Mouse (Mus musculus) lung, embryonic 16.5 days (tissue): Measurements from ENCODE around the gene Emc3. TPM values are rescaled to one million over a fixed set of nuclear protein-coding genes. Genes with fewer than 3 reads are reported as not detected.

Source experiments
- ATAC-seq: fragments of 200-750 bp; cut with Nextera tagmentation; 2 replicates; pipeline ENCODE4 v1.8.0; 2017; ENCODE audit warnings: low read depth, mild to moderate bottlenecking, moderate library complexity
- H3K27ac ChIP-seq: fragments of 300-500 bp; sonication (generic); 2 replicates; pipeline ENCODE4 v1.5.1; 2014; ENCODE audit warnings: mild to moderate bottlenecking, control low read depth, low read length
- H3K27me3 ChIP-seq: fragments of 300-500 bp; sonication (generic); 2 replicates; pipeline ENCODE4 v1.6.1; 2014; ENCODE audit warnings: low read depth, low read length, mixed read lengths; ENCODE audit not compliant: control insufficient read depth, insufficient read depth
- H3K36me3 ChIP-seq: fragments of 300-500 bp; sonication (generic); 2 replicates; pipeline ENCODE4 v1.6.1; 2014; ENCODE audit warnings: low read length; ENCODE audit not compliant: control insufficient read depth, insufficient read depth
- H3K4me1 ChIP-seq: fragments of 300-500 bp; sonication (generic); replicated peaks from 2 replicates; pipeline ENCODE4 v1.6.1; 2014; ENCODE audit warnings: low read length, mixed read lengths; ENCODE audit not compliant: control insufficient read depth, insufficient read depth
- H3K4me2 ChIP-seq: fragments of 300-500 bp; sonication (generic); 2 replicates; pipeline ENCODE4 v1.6.1; 2014; ENCODE audit warnings: low read depth, low read length, control low read depth
- H3K4me3 ChIP-seq: fragments of 300-500 bp; sonication (generic); 2 replicates; pipeline ENCODE4 v1.5.1; 2014; ENCODE audit warnings: mild to moderate bottlenecking, low read length, control low read depth
- H3K9ac ChIP-seq: fragments of 300-500 bp; sonication (generic); 2 replicates; pipeline ENCODE4 v1.6.1; 2014; ENCODE audit warnings: low read length, control low read depth
- H3K9me3 ChIP-seq: fragments of 300-500 bp; sonication (generic); 2 replicates; pipeline ENCODE4 v1.6.1; 2016; ENCODE audit warnings: low read length; ENCODE audit not compliant: control insufficient read depth
- WGBS: fragments of 180-500 bp; shearing (Covaris S2); extraction: QIAGEN DNeasy Blood & Tissue Kit; methylation state at CpG from one replicate; pipeline ENCODE4 v1.1.7; 2014; 5-methylcytosine and 5-hydroxymethylcytosine counted together
- polyA plus RNA-seq: library from polyadenylated mRNA; unstranded; fragments of >200 nt; fragmentation: Nextera tagmentation; extraction: Ambion mirVana; gene quantifications from 2 replicates; pipeline ENCODE4 v1.2.1, GENCODE M21; 2015

Emc3 gene
- polyA plus RNA-seq, 1 experiment from 2014 or later: 108 TPM

DNA sequence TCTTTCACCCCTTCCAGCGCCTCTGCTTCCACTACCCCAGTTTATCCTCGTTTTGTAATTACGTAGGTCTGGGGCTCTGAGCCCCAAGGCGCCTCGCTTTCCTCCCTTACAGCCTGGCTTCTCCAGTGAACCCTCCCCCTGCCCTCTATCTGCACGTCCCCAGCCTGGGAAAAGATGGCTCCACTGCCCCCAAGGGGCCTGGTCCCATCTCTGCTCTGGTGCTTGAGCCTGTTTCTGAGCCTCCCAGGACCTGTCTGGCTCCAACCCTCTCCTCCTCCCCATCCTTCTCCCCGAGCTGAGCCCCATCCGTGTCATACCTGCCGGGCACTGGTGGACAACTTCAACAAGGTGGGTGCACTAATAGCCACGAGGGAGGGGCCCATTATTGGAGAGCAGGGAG, 47.7 kb downstream of the Emc3 start:
- Histone ChIP-seq H3K27me3 (peaks cover 7% of the 10 kb centered on the region; the same call in 1 of the 2 replicates), H3K9me3 (no peaks in the 10 kb centered on the region), H3K27ac (peak overlapping the region; percentile 85), H3K4me1 (peaks cover 21% of the 10 kb centered on the region), H3K9ac (peak overlapping the region; percentile 76), H3K4me2 (peak overlapping the region; percentile 90), H3K4me3 (peak overlapping the region; percentile 62), H3K36me3 (no peaks in the 10 kb centered on the region)
- ATAC-seq: peak; percentile 34
- 5% methylated on average over 10 of the region's 10 CpGs for WGBS

- WGBS: under 1% methylated on average over 26 of the region's 26 CpGs
- ATAC-seq: peak; percentile 95
Measured at GRCm38 (mm10) chr6:113483100-113483615, 48.3 kb downstream of the Emc3 start, which contains the start of gene Creld1. Gene Creld1, plus strand, starts transcription at chr6:113483297.

GRCm38 (mm10) chr6:113482477-113483099, 48.9 kb downstream of the Emc3 start:
- no peaks in the 10 kb centered on the region for H3K9me3 ChIP-seq
- peak overlapping the region; percentile 67 for H3K9ac ChIP-seq
- peak; percentile 32 for ATAC-seq
- peak overlapping the region; percentile 84 for H3K27ac ChIP-seq
- peak overlapping the region; percentile 90 for H3K4me2 ChIP-seq
- peak overlapping the region; percentile 62 for H3K4me3 ChIP-seq
- peaks cover 7% of the 10 kb centered on the region; the same call in 1 of the 2 replicates for H3K27me3 ChIP-seq
- H3K36me3 ChIP-seq: no peaks in the 10 kb centered on the region
- H3K4me1 ChIP-seq: peaks cover 17% of the 10 kb centered on the region
- 2% methylated on average over 56 of the region's 65 CpGs for WGBS

More at GRCm38 (mm10) chr6:113483100-113483615, 48.3 kb downstream of the Emc3 start, which contains the start of gene Creld1:
- Histone ChIP-seq H3K9me3 (no peaks in the 10 kb centered on the region), H3K4me1 (peaks cover 21% of the 10 kb centered on the region), H3K36me3 (no peaks in the 10 kb centered on the region), H3K9ac (peak within 1 kb of the TSS; percentile 76), H3K27ac (peak within 1 kb of the TSS; percentile 85), H3K4me2 (peak within 1 kb of the TSS; percentile 90), H3K27me3 (peaks cover 7% of the 10 kb centered on the region; the same call in 1 of the 2 replicates), H3K4me3 (peak within 1 kb of the TSS; percentile 62)

DNA sequence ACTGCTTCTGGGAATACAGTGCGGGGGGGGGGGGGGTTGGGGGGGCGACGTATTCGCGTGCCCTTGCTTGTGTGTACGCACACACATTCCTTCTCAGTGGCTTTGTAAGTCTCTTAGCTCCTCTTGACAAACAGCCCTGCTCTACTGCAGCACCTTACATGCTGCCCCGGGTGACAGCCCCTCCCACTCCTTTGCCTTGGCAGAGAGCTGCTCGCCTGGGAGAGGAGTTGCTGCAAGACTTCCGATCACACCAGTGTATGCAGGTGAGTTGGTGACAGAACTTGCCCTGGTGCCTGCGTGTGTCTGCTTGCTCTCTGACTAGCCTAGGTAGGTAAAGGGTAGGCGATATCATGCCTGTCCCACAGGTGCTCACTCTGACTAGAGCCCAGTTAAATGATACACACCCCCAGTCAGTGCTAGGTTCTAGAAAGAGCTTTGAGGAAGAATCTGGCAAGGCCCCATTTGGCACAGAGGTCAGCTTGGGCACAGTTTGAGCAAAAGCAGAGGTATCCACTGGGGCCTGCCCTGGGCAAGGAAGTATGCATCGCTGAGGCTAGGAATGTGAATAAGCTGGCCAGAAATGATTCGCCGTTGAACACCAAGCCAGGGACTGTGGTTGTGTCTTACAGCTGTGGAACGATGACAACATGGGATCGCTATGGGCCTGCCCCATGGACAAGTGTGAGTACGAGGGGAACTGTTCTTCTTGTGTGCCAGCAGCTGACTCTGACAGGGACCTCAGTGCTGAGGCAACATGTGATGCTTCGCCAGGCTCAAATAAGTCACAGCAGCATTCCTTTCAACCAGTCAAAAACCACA, 50.7 kb downstream of the Emc3 start:
- no peak overlapping the region for H3K4me2 ChIP-seq
- no peak overlapping the region for H3K27ac ChIP-seq
- no peaks in the 10 kb centered on the region for H3K9me3 ChIP-seq

GRCm38 (mm10) chr6:113478906-113479305, 52.5 kb downstream of the Emc3 start:
- WGBS: 70% methylated on average over 10 of the region's 10 CpGs
- Histone ChIP-seq H3K27ac (no peak overlapping the region), H3K36me3 (no peaks in the 10 kb centered on the region), H3K9ac (no peak overlapping the region), H3K4me1 (peaks cover 9% of the 10 kb centered on the region; the same call in 1 of the 2 replicates), H3K4me2 (no peak overlapping the region), H3K9me3 (no peaks in the 10 kb centered on the region), H3K4me3 (no peak overlapping the region), H3K27me3 (peaks cover 7% of the 10 kb centered on the region; the same call in 1 of the 2 replicates)
- ATAC-seq: no peak

More for the DNA sequence above, 50.7 kb downstream of the Emc3 start:
- peaks cover 7% of the 10 kb centered on the region; the same call in 1 of the 2 replicates for H3K27me3 ChIP-seq
- no peaks in the 10 kb centered on the region for H3K36me3 ChIP-seq
- 51% methylated on average over 18 of the region's 18 CpGs for WGBS
- no peak overlapping the region for H3K9ac ChIP-seq
- peaks cover 15% of the 10 kb centered on the region for H3K4me1 ChIP-seq
- H3K4me3 ChIP-seq: no peak overlapping the region
- ATAC-seq: no peak

GRCm38 (mm10) chr6:113477353-113477752, 54.1 kb downstream of the Emc3 start:
- no peak for ATAC-seq
- H3K9me3 ChIP-seq: no peaks in the 10 kb centered on the region
- H3K4me2 ChIP-seq: no peak overlapping the region
- H3K4me1 ChIP-seq: peaks cover 2% of the 10 kb centered on the region; the same call in 1 of the 2 replicates
- H3K4me3 ChIP-seq: no peak overlapping the region
- H3K27ac ChIP-seq: no peak overlapping the region
- H3K27me3 ChIP-seq: peaks cover 2% of the 10 kb centered on the region; the same call in 1 of the 2 replicates
- H3K36me3 ChIP-seq: no peaks in the 10 kb centered on the region
- WGBS: 27% methylated on average over 7 of the region's 7 CpGs
- H3K9ac ChIP-seq: no peak overlapping the region

DNA sequence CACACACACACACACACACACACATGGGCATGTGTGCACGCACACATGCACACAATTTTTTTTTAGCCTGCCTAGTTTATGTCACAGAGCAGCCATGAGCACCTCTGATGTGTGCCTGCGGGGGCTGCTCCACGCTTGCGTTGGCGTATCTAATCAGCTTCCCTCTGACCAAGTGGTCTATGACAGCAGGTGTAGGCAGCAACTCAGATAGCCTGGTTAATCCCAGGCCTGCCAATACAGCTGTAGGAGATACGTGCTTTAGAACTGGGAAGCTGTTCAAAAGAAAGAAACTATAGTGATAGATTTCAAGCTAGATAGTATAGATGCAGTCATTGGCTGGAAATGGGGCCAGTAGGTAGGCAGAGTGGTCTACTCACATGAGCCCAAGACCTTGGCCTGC, 57.7 kb downstream of the Emc3 start:
- Histone ChIP-seq H3K9me3 (no peaks in the 10 kb centered on the region), H3K36me3 (no peaks in the 10 kb centered on the region), H3K4me2 (no peak overlapping the region), H3K4me1 (peaks cover 21% of the 10 kb centered on the region), H3K27me3 (no peaks in the 10 kb centered on the region; the same call in 1 of the 2 replicates), H3K27ac (no peak overlapping the region), H3K9ac (no peak overlapping the region), H3K4me3 (no peak overlapping the region)
- 84% methylated on average over 6 of the region's 6 CpGs for WGBS
- no peak for ATAC-seq

- Histone ChIP-seq H3K9ac (no peak overlapping the region), H3K27me3 (no peaks in the 10 kb centered on the region; the same call in 1 of the 2 replicates), H3K4me1 (peaks cover 21% of the 10 kb centered on the region), H3K4me3 (no peak overlapping the region), H3K4me2 (no peak overlapping the region), H3K27ac (no peak overlapping the region), H3K9me3 (no peaks in the 10 kb centered on the region), H3K36me3 (no peaks in the 10 kb centered on the region)
- ATAC-seq: no peak
- 58% methylated on average over 2 of the region's 2 CpGs for WGBS
Measured at GRCm38 (mm10) chr6:113473246-113473645, 58.2 kb downstream of the Emc3 start.

- peak overlapping the region; percentile 73 for H3K4me2 ChIP-seq
- WGBS: 55% methylated on average over 10 of the region's 10 CpGs
- H3K4me3 ChIP-seq: peak overlapping the region; percentile 51
- H3K9me3 ChIP-seq: no peaks in the 10 kb centered on the region
- peak overlapping the region; percentile 83 for H3K27ac ChIP-seq
- H3K4me1 ChIP-seq: peaks cover 21% of the 10 kb centered on the region
- no peaks in the 10 kb centered on the region for H3K36me3 ChIP-seq
- H3K9ac ChIP-seq: peak overlapping the region; percentile 76
- ATAC-seq: peak; percentile 39
- H3K27me3 ChIP-seq: no peaks in the 10 kb centered on the region; the same call in 1 of the 2 replicates
Measured at GRCm38 (mm10) chr6:113472061-113472460, 59.4 kb downstream of the Emc3 start.
